Mouse (Mus musculus) stomach, embryonic 14.5 days (tissue): ENCODE measurements at regions not wholly inside any gene's neighbourhood (a gene's known extent, or its start where the extent isn't known, plus 50 kb on each side); places are given as distances from the start of the nearest gene placed in this dataset.

Experiments used
- ATAC-seq: fragments of 200-750 bp; cut with Nextera tagmentation; 2 replicates; pipeline ENCODE4 v1.8.0; 2017; ENCODE audit warnings: low read depth, moderate TSS enrichment; ENCODE audit not compliant: insufficient number of reproducible peaks, insufficient read depth, low FRiP score
- H3K27ac ChIP-seq: fragments of 300-500 bp; sonication (generic); 2 replicates; pipeline ENCODE4 v1.5.1; 2014; ENCODE audit warnings: mild to moderate bottlenecking, low read length, moderate library complexity, mixed read lengths
- H3K27me3 ChIP-seq: fragments of 300-500 bp; sonication (generic); 2 replicates; pipeline ENCODE4 v1.6.1; 2014; ENCODE audit warnings: low read length, control low read depth, mixed read lengths; ENCODE audit not compliant: control insufficient read depth, insufficient read depth
- H3K36me3 ChIP-seq: fragments of 300-500 bp; sonication (generic); 2 replicates; pipeline ENCODE4 v1.6.1; 2014; ENCODE audit warnings: mild to moderate bottlenecking, control low read depth, low read length, moderate library complexity, mixed read lengths; ENCODE audit not compliant: control insufficient read depth, insufficient read depth
- H3K4me1 ChIP-seq: fragments of 300-500 bp; sonication (generic); 2 replicates; pipeline ENCODE4 v1.6.1; 2014; ENCODE audit warnings: low read length, control low read depth, mixed read lengths; ENCODE audit not compliant: control insufficient read depth, insufficient read depth
- H3K4me2 ChIP-seq: fragments of 300-500 bp; sonication (generic); replicated peaks from 2 replicates; pipeline ENCODE4 v1.6.1; 2014; ENCODE audit warnings: low read depth, low read length, control low read depth
- H3K4me3 ChIP-seq: fragments of 300-500 bp; sonication (generic); 2 replicates; pipeline ENCODE4 v1.5.1; 2014; ENCODE audit warnings: low read depth, low read length, control low read depth
- H3K9ac ChIP-seq: fragments of 300-500 bp; sonication (generic); replicated peaks from 2 replicates; pipeline ENCODE4 v1.6.1; 2014; ENCODE audit warnings: low read depth, mild to moderate bottlenecking, control low read depth, low read length, moderate library complexity, mixed read lengths
- H3K9me3 ChIP-seq: fragments of 300-500 bp; sonication (generic); 2 replicates; pipeline ENCODE4 v1.6.1; 2016; ENCODE audit warnings: low read depth, low read length, control low read depth; ENCODE audit not compliant: control insufficient read depth

- H3K4me2 ChIP-seq = no peak overlapping the region
- H3K4me3 ChIP-seq = no peak overlapping the region
- H3K9me3 ChIP-seq = no peaks in the 10 kb centered on the region
- no peak overlapping the region for H3K9ac ChIP-seq
- no peak for ATAC-seq
- H3K27ac ChIP-seq = no peak overlapping the region
- no peaks in the 10 kb centered on the region for H3K4me1 ChIP-seq
- no peaks in the 10 kb centered on the region for H3K36me3 ChIP-seq
- no peaks in the 10 kb centered on the region for H3K27me3 ChIP-seq
Measured at GRCm38 (mm10) chr16:82602038-82602437, 226.1 kb upstream of the Gm21833 start.
